Mouse (Mus musculus) intestine, postnatal 0 days (tissue): ENCODE data around the gene Themis. TPM values are rescaled to one million over a fixed set of nuclear protein-coding genes. Genes with fewer than 3 reads are reported as not detected.

Experiments used
- ATAC-seq: fragments of 200-750 bp; cut with Nextera tagmentation; 2 replicates; pipeline ENCODE4 v1.8.0; 2017; ENCODE audit warnings: mild to moderate bottlenecking, moderate TSS enrichment, moderate library complexity
- H3K27ac ChIP-seq: fragments of 300-500 bp; sonication (generic); 2 replicates; pipeline ENCODE4 v1.5.1; 2014; ENCODE audit warnings: mild to moderate bottlenecking, low read depth, low read length, moderate library complexity
- H3K27me3 ChIP-seq: fragments of 300-500 bp; sonication (generic); replicated peaks from 2 replicates; pipeline ENCODE4 v1.6.1; 2014; ENCODE audit warnings: low read length, mixed read lengths; ENCODE audit not compliant: control insufficient read depth, insufficient read depth
- H3K36me3 ChIP-seq: fragments of 300-500 bp; sonication (generic); 2 replicates; pipeline ENCODE4 v1.6.1; 2014; ENCODE audit warnings: mild to moderate bottlenecking, moderate library complexity; ENCODE audit not compliant: control insufficient read depth, insufficient read depth
- H3K4me1 ChIP-seq: fragments of 300-500 bp; sonication (generic); replicated peaks from 2 replicates; pipeline ENCODE4 v1.6.1; 2014; ENCODE audit warnings: antibody characterized with exemption, low read length, mixed read lengths; ENCODE audit not compliant: control insufficient read depth, insufficient read depth
- H3K4me2 ChIP-seq: fragments of 300-500 bp; sonication (generic); replicated peaks from 2 replicates; pipeline ENCODE4 v1.6.1; 2014; ENCODE audit warnings: low read depth, mild to moderate bottlenecking, moderate library complexity
- H3K4me3 ChIP-seq: fragments of 300-500 bp; sonication (generic); 2 replicates; pipeline ENCODE4 v1.5.1; 2014; ENCODE audit warnings: low read depth, low read length
- H3K9ac ChIP-seq: fragments of 300-500 bp; sonication (generic); 2 replicates; pipeline ENCODE4 v1.6.1; 2014; ENCODE audit warnings: mild to moderate bottlenecking, low read depth, low read length
- H3K9me3 ChIP-seq: fragments of 300-500 bp; sonication (generic); 2 replicates; pipeline ENCODE4 v1.6.1; 2016; ENCODE audit warnings: mixed run types; ENCODE audit not compliant: control insufficient read depth
- CTCF ChIP-seq: sonication (generic); IDR thresholded peaks from 2 replicates; pipeline ENCODE4 v1.5.1; 2016; ENCODE audit warnings: low read depth, mild to moderate bottlenecking, control low read depth, antibody characterized with exemption, moderate library complexity
- whole genome bisulfite sequencing: fragments of 180-500 bp; shearing (Covaris S2); extraction: QIAGEN DNeasy Blood & Tissue Kit; methylation state at CpG from one replicate; pipeline ENCODE4 v1.1.7; 2014; 5-methylcytosine and 5-hydroxymethylcytosine counted together
- polyA plus RNA-seq: library from polyadenylated mRNA; unstranded; fragments of >200 nt; fragmentation: Nextera tagmentation; extraction: Ambion mirVana; gene quantifications from 2 replicates; pipeline ENCODE4 v1.2.1, GENCODE M21; 2015

The Themis gene
- polyA plus RNA-seq, 1 experiment from 2014 or later: 0.07 TPM

GRCm38 (mm10) chr10:28698175-28698574, 30.0 kb downstream of the Themis start:
- Histone ChIP-seq H3K27me3 (no peaks in the 10 kb centered on the region), H3K4me1 (no peaks in the 10 kb centered on the region), H3K4me3 (no peak overlapping the region), H3K9ac (no peak overlapping the region), H3K4me2 (no peak overlapping the region), H3K36me3 (no peaks in the 10 kb centered on the region), H3K9me3 (no peaks in the 10 kb centered on the region), H3K27ac (no peak overlapping the region)
- TF ChIP-seq CTCF: no peak
- ATAC-seq: no peak

GRCm38 (mm10) chr10:28721828-28722227, 53.7 kb downstream of the Themis start:
- Histone ChIP-seq H3K36me3 (no peaks in the 10 kb centered on the region), H3K27me3 (no peaks in the 10 kb centered on the region), H3K4me1 (no peaks in the 10 kb centered on the region), H3K27ac (no peak overlapping the region), H3K9me3 (no peaks in the 10 kb centered on the region), H3K4me2 (no peak overlapping the region), H3K4me3 (no peak overlapping the region), H3K9ac (no peak overlapping the region)
- WGBS: 66% methylated on average over 3 of the region's 3 CpGs
- ATAC-seq: no peak
- no peak for TF ChIP-seq CTCF

- H3K9me3 ChIP-seq: no peaks in the 10 kb centered on the region
- H3K4me3 ChIP-seq: no peak overlapping the region
- no peak for ATAC-seq
- no peak for TF ChIP-seq CTCF
- WGBS: 91% methylated on average over 7 of the region's 7 CpGs
- no peaks in the 10 kb centered on the region for H3K4me1 ChIP-seq
- H3K9ac ChIP-seq: no peak overlapping the region
- H3K36me3 ChIP-seq: no peaks in the 10 kb centered on the region
- no peak overlapping the region for H3K4me2 ChIP-seq
- H3K27me3 ChIP-seq: no peaks in the 10 kb centered on the region
- H3K27ac ChIP-seq: no peak overlapping the region
These were observed 55.1 kb downstream of the Themis start for GRCm38 (mm10) chr10:28723266-28723665.

- no peaks in the 10 kb centered on the region for H3K27me3 ChIP-seq
- no peaks in the 10 kb centered on the region for H3K36me3 ChIP-seq
- peak; percentile 73 for TF ChIP-seq CTCF
- no peak overlapping the region for H3K4me3 ChIP-seq
- no peaks in the 10 kb centered on the region for H3K4me1 ChIP-seq
- no peak for ATAC-seq
- WGBS: 6% methylated on average over 2 of the region's 2 CpGs
- H3K27ac ChIP-seq: no peak overlapping the region
- H3K9me3 ChIP-seq: no peaks in the 10 kb centered on the region
- H3K9ac ChIP-seq: no peak overlapping the region
- no peak overlapping the region for H3K4me2 ChIP-seq
These were observed 62.0 kb downstream of the Themis start for GRCm38 (mm10) chr10:28730122-28730521.

- Histone ChIP-seq H3K4me3 (no peak overlapping the region), H3K9ac (no peak overlapping the region), H3K36me3 (no peaks in the 10 kb centered on the region), H3K27ac (no peak overlapping the region), H3K9me3 (no peaks in the 10 kb centered on the region), H3K27me3 (no peaks in the 10 kb centered on the region), H3K4me1 (no peaks in the 10 kb centered on the region), H3K4me2 (no peak overlapping the region)
- ATAC-seq: no peak
- WGBS: 74% methylated on average over 1 of the region's 1 CpGs
- no peak for TF ChIP-seq CTCF
These were observed 69.8 kb downstream of the Themis start for GRCm38 (mm10) chr10:28737953-28738352.

- ATAC-seq: no peak
- H3K27ac ChIP-seq: no peak overlapping the region
- H3K4me2 ChIP-seq: no peak overlapping the region
- H3K36me3 ChIP-seq: no peaks in the 10 kb centered on the region
- H3K9me3 ChIP-seq: no peaks in the 10 kb centered on the region
- no peak overlapping the region for H3K4me3 ChIP-seq
- TF ChIP-seq CTCF: no peak
- H3K4me1 ChIP-seq: no peaks in the 10 kb centered on the region
- H3K27me3 ChIP-seq: no peaks in the 10 kb centered on the region
- H3K9ac ChIP-seq: no peak overlapping the region
These were observed 78.3 kb downstream of the Themis start for GRCm38 (mm10) chr10:28746426-28746825.

- no peak for ATAC-seq
- WGBS: 72% methylated on average over 2 of the region's 2 CpGs
These were observed 85.2 kb downstream of the Themis start for GRCm38 (mm10) chr10:28753321-28753720.

More at GRCm38 (mm10) chr10:28753321-28753720, 85.2 kb downstream of the Themis start:
- no peaks in the 10 kb centered on the region for H3K4me1 ChIP-seq
- H3K27me3 ChIP-seq: no peaks in the 10 kb centered on the region
- no peak overlapping the region for H3K27ac ChIP-seq
- no peak for TF ChIP-seq CTCF
- no peak overlapping the region for H3K9ac ChIP-seq
- H3K36me3 ChIP-seq: no peaks in the 10 kb centered on the region
- no peaks in the 10 kb centered on the region for H3K9me3 ChIP-seq
- H3K4me3 ChIP-seq: no peak overlapping the region
- H3K4me2 ChIP-seq: no peak overlapping the region
